Comparison of ENCODE assay signal across 21 mouse cellular contexts in genomic region chr16:8402663-8403062, GRCm38 (mm10). TPM values are rescaled to one million over a fixed set of nuclear protein-coding genes. Genes with fewer than 3 reads are reported as not detected.
"Had no signal": no experiment of that assay in that cellular context is flagged by ENCODE, and none has a peak within 500 bp of the region (broad histone marks: within the 10 kb centered on the region; RNA-seq: fewer than 3 reads in every experiment).

No protein-coding gene starts in this region.

- H3K27ac ChIP-seq: hindbrain, postnatal 0 days; limb, embryonic 13.5 days; liver, embryonic 13.5 days; midbrain, embryonic 12.5 days; neural tube, embryonic 15.5 days had no signal

- ATAC-seq: hindbrain, postnatal 0 days had no signal

- H3K4me3 ChIP-seq: limb, embryonic 13.5 days; liver, embryonic 13.5 days; midbrain, embryonic 12.5 days; myocyte; neural tube, embryonic 15.5 days had no signal

- H3K9me3 ChIP-seq: limb, embryonic 13.5 days; liver, embryonic 13.5 days; midbrain, embryonic 12.5 days; neural tube, embryonic 15.5 days had no signal

- H3K9ac ChIP-seq: limb, embryonic 13.5 days; liver, embryonic 13.5 days; midbrain, embryonic 12.5 days; neural tube, embryonic 15.5 days had no signal

- DNase-seq: kidney, adult 11 months; kidney, postnatal 14 days; layer of hippocampus, adult 9-11 months; layer of hippocampus, postnatal 36 days; left cerebral cortex, postnatal 4 days; liver, embryonic 13.5 days; lung, adult 18-20 months; lung, postnatal 14 days; thymus, adult 2 months; thymus, postnatal 25 days had no signal

- H3K36me3 ChIP-seq: limb, embryonic 13.5 days; liver, embryonic 13.5 days; midbrain, embryonic 12.5 days; neural tube, embryonic 15.5 days had no signal

- H3K27me3 ChIP-seq: liver, embryonic 13.5 days; neural tube, embryonic 15.5 days had no signal

- H3K4me2 ChIP-seq: limb, embryonic 13.5 days; liver, embryonic 13.5 days; midbrain, embryonic 12.5 days; neural tube, embryonic 15.5 days had no signal

RNA-seq across cellular contexts. Expression of gene Tmem114, which starts 22.3 kb away (rescaled TPM):
- total RNA-seq: megakaryocyte-erythroid progenitor cell, adult 5-6 weeks had no signal
- polyA plus RNA-seq: kidney, embryonic 14.5 days; large intestine, adult 2 months; liver, embryonic 13.5 days; midbrain, embryonic 12.5 days; myocyte; neural tube, embryonic 11.5 days; stomach, embryonic 14.5 days; urinary bladder, adult 2 months had no signal
